Mouse (Mus musculus): Measurements from ENCODE around the gene Prr32. TPM values are rescaled to one million over a fixed set of nuclear protein-coding genes. Genes with fewer than 3 reads are reported as not detected.

Prr32 gene
- not detected for total RNA-seq (2021)

GRCm38 (mm10) chrX:45090604-45091003, at the start of gene Prr32:
Gene Prr32, plus strand, starts transcription at chrX:45090904.
- intact Hi-C loops (cut with DNase I) = no loop called here
- no peak for DNase-seq (ENCODE audit: low spot score in 2 of 2)

Measured in left cerebral cortex, postnatal 36 days (tissue).